Mouse (Mus musculus): ENCODE results near the gene Ntrk2. TPM values are rescaled to one million over a fixed set of nuclear protein-coding genes. Genes with fewer than 3 reads are reported as not detected.

Gene Ntrk2
- polyA plus RNA-seq, 1 experiment from 2014 or later = 137 TPM

- no peak overlapping the region for H3K27ac ChIP-seq (ENCODE audit: low read depth, low read length)
- H3K27me3 ChIP-seq (ENCODE audit: control insufficient read depth, insufficient read depth, low read length) = no peaks in the 10 kb centered on the region
- H3K9me3 ChIP-seq (ENCODE audit: control insufficient read depth, low read length) = no peaks in the 10 kb centered on the region
- peaks cover 18% of the 10 kb centered on the region; the same call in 1 of the 2 replicates for H3K4me1 ChIP-seq (ENCODE audit: control insufficient read depth, insufficient read depth, low read length)
- H3K4me3 ChIP-seq (ENCODE audit: low read depth, low read length) = no peak overlapping the region
- no peak for ATAC-seq (ENCODE audit: low read depth)
- 85% methylated on average over 1 of the region's 1 CpGs for WGBS
- H3K9ac ChIP-seq (replicated peaks; ENCODE audit: low read depth, low read length) = no peak overlapping the region
- no peaks in the 10 kb centered on the region for H3K36me3 ChIP-seq (ENCODE audit: control insufficient read depth, insufficient read depth, low read length)
- H3K4me2 ChIP-seq (ENCODE audit: low read depth, low read length) = no peak overlapping the region
These were observed 209.0 kb downstream of the Ntrk2 start for GRCm38 (mm10) chr13:59015360-59015759.

GRCm38 (mm10) chr13:59017121-59017520, 210.8 kb downstream of the Ntrk2 start:
- WGBS = 58% methylated on average over 5 of the region's 5 CpGs
- Histone ChIP-seq H3K9ac (replicated peaks; ENCODE audit: low read depth, low read length) (no peak overlapping the region), H3K27me3 (ENCODE audit: control insufficient read depth, insufficient read depth, low read length) (no peaks in the 10 kb centered on the region)

GRCm38 (mm10) chr13:59022251-59023042, 216.1 kb downstream of the Ntrk2 start:
- ATAC-seq (ENCODE audit: low read depth) = no peak; the same call in 1 of the 2 replicates
- H3K27ac ChIP-seq (ENCODE audit: low read depth, low read length) = no peak overlapping the region

More at GRCm38 (mm10) chr13:59017121-59017520, 210.8 kb downstream of the Ntrk2 start:
- ATAC-seq (ENCODE audit: low read depth) = no peak
- Histone ChIP-seq H3K27ac (ENCODE audit: low read depth, low read length) (no peak overlapping the region), H3K4me2 (ENCODE audit: low read depth, low read length) (no peak overlapping the region), H3K9me3 (ENCODE audit: control insufficient read depth, low read length) (no peaks in the 10 kb centered on the region), H3K36me3 (ENCODE audit: control insufficient read depth, insufficient read depth, low read length) (no peaks in the 10 kb centered on the region), H3K4me1 (ENCODE audit: control insufficient read depth, insufficient read depth, low read length) (0 out of 2 replicates have a peak, but pooled peaks cover under 1% of the 10 kb centered on the region), H3K4me3 (ENCODE audit: low read depth, low read length) (no peak overlapping the region)

GRCm38 (mm10) chr13:59025653-59026052, 219.3 kb downstream of the Ntrk2 start:
- H3K4me3 ChIP-seq (ENCODE audit: low read depth, low read length) = no peak overlapping the region
- no peak for ATAC-seq (ENCODE audit: low read depth)
- no peaks in the 10 kb centered on the region for H3K4me1 ChIP-seq (ENCODE audit: control insufficient read depth, insufficient read depth, low read length)
- no peak overlapping the region for H3K9ac ChIP-seq (replicated peaks; ENCODE audit: low read depth, low read length)
- WGBS = 78% methylated on average over 8 of the region's 8 CpGs
- no peak overlapping the region for H3K4me2 ChIP-seq (ENCODE audit: low read depth, low read length)
- no peaks in the 10 kb centered on the region for H3K9me3 ChIP-seq (ENCODE audit: control insufficient read depth, low read length)
- H3K27ac ChIP-seq (ENCODE audit: low read depth, low read length) = no peak overlapping the region
- H3K27me3 ChIP-seq (ENCODE audit: control insufficient read depth, insufficient read depth, low read length) = no peaks in the 10 kb centered on the region
- H3K36me3 ChIP-seq (ENCODE audit: control insufficient read depth, insufficient read depth, low read length) = no peaks in the 10 kb centered on the region

More at GRCm38 (mm10) chr13:59022251-59023042, 216.1 kb downstream of the Ntrk2 start:
- H3K27me3 ChIP-seq (ENCODE audit: control insufficient read depth, insufficient read depth, low read length) = no peaks in the 10 kb centered on the region
- H3K9ac ChIP-seq (replicated peaks; ENCODE audit: low read depth, low read length) = no peak overlapping the region
- 85% methylated on average over 22 of the region's 22 CpGs for WGBS
- no peaks in the 10 kb centered on the region for H3K4me1 ChIP-seq (ENCODE audit: control insufficient read depth, insufficient read depth, low read length)
- no peak overlapping the region for H3K4me3 ChIP-seq (ENCODE audit: low read depth, low read length)
- H3K36me3 ChIP-seq (ENCODE audit: control insufficient read depth, insufficient read depth, low read length) = no peaks in the 10 kb centered on the region
- no peak overlapping the region for H3K4me2 ChIP-seq (ENCODE audit: low read depth, low read length)
- no peaks in the 10 kb centered on the region for H3K9me3 ChIP-seq (ENCODE audit: control insufficient read depth, low read length)

GRCm38 (mm10) chr13:59027436-59027835, 221.1 kb downstream of the Ntrk2 start:
- Histone ChIP-seq H3K9ac (replicated peaks; ENCODE audit: low read depth, low read length) (no peak overlapping the region), H3K4me1 (ENCODE audit: control insufficient read depth, insufficient read depth, low read length) (no peaks in the 10 kb centered on the region), H3K27me3 (ENCODE audit: control insufficient read depth, insufficient read depth, low read length) (no peaks in the 10 kb centered on the region), H3K4me2 (ENCODE audit: low read depth, low read length) (no peak overlapping the region), H3K4me3 (ENCODE audit: low read depth, low read length) (no peak overlapping the region), H3K9me3 (ENCODE audit: control insufficient read depth, low read length) (no peaks in the 10 kb centered on the region), H3K27ac (ENCODE audit: low read depth, low read length) (no peak overlapping the region), H3K36me3 (ENCODE audit: control insufficient read depth, insufficient read depth, low read length) (no peaks in the 10 kb centered on the region)
- 84% methylated on average over 9 of the region's 9 CpGs for WGBS
- no peak for ATAC-seq (ENCODE audit: low read depth)

- Histone ChIP-seq H3K27ac (ENCODE audit: low read depth, low read length) (no peak overlapping the region), H3K4me1 (ENCODE audit: control insufficient read depth, insufficient read depth, low read length) (no peaks in the 10 kb centered on the region), H3K27me3 (ENCODE audit: control insufficient read depth, insufficient read depth, low read length) (no peaks in the 10 kb centered on the region), H3K9me3 (ENCODE audit: control insufficient read depth, low read length) (no peaks in the 10 kb centered on the region), H3K9ac (replicated peaks; ENCODE audit: low read depth, low read length) (no peak overlapping the region), H3K36me3 (ENCODE audit: control insufficient read depth, insufficient read depth, low read length) (no peaks in the 10 kb centered on the region), H3K4me2 (ENCODE audit: low read depth, low read length) (no peak overlapping the region), H3K4me3 (ENCODE audit: low read depth, low read length) (no peak overlapping the region)
- 90% methylated on average over 4 of the region's 4 CpGs for WGBS
- no peak for ATAC-seq (ENCODE audit: low read depth)
These were observed 222.2 kb downstream of the Ntrk2 start for GRCm38 (mm10) chr13:59028546-59028945.

- no peaks in the 10 kb centered on the region for H3K36me3 ChIP-seq (ENCODE audit: control insufficient read depth, insufficient read depth, low read length)
- 87% methylated on average over 6 of the region's 6 CpGs for WGBS
- H3K27me3 ChIP-seq (ENCODE audit: control insufficient read depth, insufficient read depth, low read length) = no peaks in the 10 kb centered on the region
- no peaks in the 10 kb centered on the region for H3K9me3 ChIP-seq (ENCODE audit: control insufficient read depth, low read length)
- H3K27ac ChIP-seq (ENCODE audit: low read depth, low read length) = no peak overlapping the region
- H3K4me1 ChIP-seq (ENCODE audit: control insufficient read depth, insufficient read depth, low read length) = no peaks in the 10 kb centered on the region
- no peak overlapping the region for H3K4me3 ChIP-seq (ENCODE audit: low read depth, low read length)
- no peak overlapping the region for H3K4me2 ChIP-seq (ENCODE audit: low read depth, low read length)
- H3K9ac ChIP-seq (replicated peaks; ENCODE audit: low read depth, low read length) = no peak overlapping the region
- no peak for ATAC-seq (ENCODE audit: low read depth)
These were observed 224.2 kb downstream of the Ntrk2 start for GRCm38 (mm10) chr13:59030574-59030973.

GRCm38 (mm10) chr13:59040156-59040915, 234.0 kb downstream of the Ntrk2 start:
- Histone ChIP-seq H3K27ac (ENCODE audit: low read depth, low read length) (peak overlapping the region; percentile 91), H3K4me1 (ENCODE audit: control insufficient read depth, insufficient read depth, low read length) (peaks cover 24% of the 10 kb centered on the region), H3K9ac (replicated peaks; ENCODE audit: low read depth, low read length) (no peak overlapping the region), H3K9me3 (ENCODE audit: control insufficient read depth, low read length) (no peaks in the 10 kb centered on the region), H3K4me3 (ENCODE audit: low read depth, low read length) (no peak overlapping the region), H3K27me3 (ENCODE audit: control insufficient read depth, insufficient read depth, low read length) (no peaks in the 10 kb centered on the region), H3K4me2 (ENCODE audit: low read depth, low read length) (peak overlapping the region; percentile 36; the same call in 1 of the 2 replicates), H3K36me3 (ENCODE audit: control insufficient read depth, insufficient read depth, low read length) (no peaks in the 10 kb centered on the region)
- peak; percentile 56 for ATAC-seq (ENCODE audit: low read depth)
- 22% methylated on average over 16 of the region's 16 CpGs for WGBS
